Mouse (Mus musculus): ENCODE data around the gene Ptprm. TPM values are rescaled to one million over a fixed set of nuclear protein-coding genes. Genes with fewer than 3 reads are reported as not detected.

Gene Ptprm
- polyA plus RNA-seq, 1 experiment from 2014 or later = 5.4 TPM

DNA sequence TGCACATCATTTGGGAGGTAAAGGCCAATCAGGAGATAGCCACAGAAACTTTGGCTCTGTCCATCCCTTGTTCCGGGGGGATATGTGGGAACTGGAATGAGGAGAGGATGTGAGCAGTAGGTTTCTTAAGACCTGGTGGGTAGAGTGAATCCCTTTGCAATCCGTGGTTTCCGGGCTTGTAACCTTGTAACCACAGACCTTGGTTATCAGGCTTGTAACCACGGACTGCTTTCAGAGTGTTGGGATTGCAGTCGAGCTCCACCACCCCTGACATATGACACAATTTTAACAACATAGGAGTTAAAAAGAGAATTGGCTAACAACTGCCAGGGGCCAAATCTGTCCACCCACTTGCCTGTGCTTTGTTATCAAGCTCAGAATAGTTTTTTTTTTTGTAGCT lies 270.2 kb downstream of the Ptprm start:
- H3K27ac ChIP-seq (ENCODE audit: low read depth, low read length) = no peak overlapping the region
- H3K27me3 ChIP-seq (replicated peaks; ENCODE audit: control insufficient read depth, insufficient read depth, low read length) = no peaks in the 10 kb centered on the region
- H3K4me1 ChIP-seq (replicated peaks; ENCODE audit: control insufficient read depth, insufficient read depth, low read length) = no peaks in the 10 kb centered on the region
- no peak overlapping the region for H3K4me3 ChIP-seq (ENCODE audit: low read depth, low read length)
- ATAC-seq = no peak
- no peak for TF ChIP-seq CTCF (IDR thresholded peaks at IDR 0.05; ENCODE audit: low read depth)
- H3K36me3 ChIP-seq (ENCODE audit: control insufficient read depth, insufficient read depth) = no peaks in the 10 kb centered on the region
- H3K9ac ChIP-seq (ENCODE audit: low read depth, low read length) = no peak overlapping the region
- H3K9me3 ChIP-seq (ENCODE audit: control insufficient read depth) = no peaks in the 10 kb centered on the region
- H3K4me2 ChIP-seq (replicated peaks; ENCODE audit: low read depth) = no peak overlapping the region
- 80% methylated on average over 5 of the region's 5 CpGs for WGBS

DNA sequence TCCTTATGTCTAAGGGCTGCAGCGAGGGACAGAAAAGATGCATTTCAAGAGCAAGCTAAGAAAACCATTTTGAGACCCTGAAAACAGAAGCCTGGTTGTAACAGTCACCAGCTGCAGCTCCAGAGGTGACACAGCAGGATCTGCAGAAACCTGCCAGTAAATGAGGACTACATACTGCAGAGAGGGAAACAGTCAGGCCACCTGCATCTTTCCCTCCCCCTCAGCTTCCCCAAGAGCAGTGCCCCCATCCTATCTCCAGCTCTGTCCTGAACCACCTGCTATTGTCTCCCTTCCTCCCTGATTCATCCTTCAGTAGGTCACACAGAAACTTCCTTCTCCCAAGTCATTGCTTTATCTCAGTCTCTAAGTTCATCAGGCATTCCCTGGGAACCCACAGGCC lies 274.7 kb downstream of the Ptprm start:
- H3K4me3 ChIP-seq (ENCODE audit: low read depth, low read length) = no peak overlapping the region
- no peaks in the 10 kb centered on the region for H3K36me3 ChIP-seq (ENCODE audit: control insufficient read depth, insufficient read depth)
- no peak overlapping the region for H3K27ac ChIP-seq (ENCODE audit: low read depth, low read length)
- WGBS = 96% methylated on average over 1 of the region's 1 CpGs
- no peaks in the 10 kb centered on the region for H3K27me3 ChIP-seq (replicated peaks; ENCODE audit: control insufficient read depth, insufficient read depth, low read length)
- no peak for TF ChIP-seq CTCF (IDR thresholded peaks at IDR 0.05; ENCODE audit: low read depth)
- ATAC-seq = no peak
- H3K9ac ChIP-seq (ENCODE audit: low read depth, low read length) = no peak overlapping the region
- H3K4me1 ChIP-seq (replicated peaks; ENCODE audit: control insufficient read depth, insufficient read depth, low read length) = no peaks in the 10 kb centered on the region
- no peaks in the 10 kb centered on the region for H3K9me3 ChIP-seq (ENCODE audit: control insufficient read depth)
- H3K4me2 ChIP-seq (replicated peaks; ENCODE audit: low read depth) = no peak overlapping the region

DNA sequence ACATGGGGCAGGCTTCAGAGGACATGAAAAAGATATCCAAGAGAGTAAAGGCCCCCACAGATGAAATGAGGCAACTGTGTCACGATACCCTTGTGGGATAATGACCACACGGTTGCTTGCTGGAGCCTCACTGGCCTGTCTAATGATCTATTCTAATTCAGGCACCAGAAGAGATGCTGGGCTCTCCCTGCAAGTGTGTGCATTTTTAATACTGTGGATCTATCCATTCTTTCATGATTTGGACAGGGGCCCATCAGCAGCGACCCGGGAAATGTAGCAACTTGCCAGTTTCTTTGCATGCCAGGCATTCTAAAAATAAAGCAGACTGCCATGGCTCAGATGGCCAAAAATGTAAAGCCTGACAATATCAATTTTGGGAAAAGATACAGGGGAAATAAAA lies 280.7 kb downstream of the Ptprm start:
- no peaks in the 10 kb centered on the region for H3K9me3 ChIP-seq (ENCODE audit: control insufficient read depth)
- WGBS = 54% methylated on average over 4 of the region's 4 CpGs
- no peak overlapping the region for H3K4me3 ChIP-seq (ENCODE audit: low read depth, low read length)
- no peak for ATAC-seq
- no peak overlapping the region for H3K27ac ChIP-seq (ENCODE audit: low read depth, low read length)
- TF ChIP-seq CTCF (IDR thresholded peaks at IDR 0.05; ENCODE audit: low read depth) = no peak
- H3K36me3 ChIP-seq (ENCODE audit: control insufficient read depth, insufficient read depth) = no peaks in the 10 kb centered on the region
- H3K4me1 ChIP-seq (replicated peaks; ENCODE audit: control insufficient read depth, insufficient read depth, low read length) = no peaks in the 10 kb centered on the region
- H3K4me2 ChIP-seq (replicated peaks; ENCODE audit: low read depth) = no peak overlapping the region
- no peaks in the 10 kb centered on the region for H3K27me3 ChIP-seq (replicated peaks; ENCODE audit: control insufficient read depth, insufficient read depth, low read length)
- H3K9ac ChIP-seq (ENCODE audit: low read depth, low read length) = no peak overlapping the region

DNA sequence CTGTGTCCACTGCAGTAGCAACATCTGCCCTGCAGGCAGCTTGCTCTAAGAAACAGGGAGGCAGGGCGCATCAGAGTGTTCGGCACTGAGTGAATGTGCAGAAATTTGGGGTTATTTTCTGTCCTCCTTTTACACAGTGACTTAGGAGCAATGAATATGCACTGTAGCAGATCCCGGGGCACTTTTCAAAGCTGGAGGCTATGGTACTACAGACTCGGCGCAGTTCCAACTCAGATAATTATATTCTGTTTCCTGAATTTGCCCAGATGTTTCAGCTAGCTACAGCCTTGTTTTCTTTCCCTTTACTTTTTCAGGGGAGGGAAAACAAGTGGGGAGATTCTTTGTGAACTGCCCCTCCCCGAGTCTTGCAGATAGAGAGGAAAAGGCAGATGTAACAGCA lies 281.1 kb downstream of the Ptprm start:
- ATAC-seq = no peak
- Histone ChIP-seq H3K36me3 (ENCODE audit: control insufficient read depth, insufficient read depth) (no peaks in the 10 kb centered on the region), H3K27me3 (replicated peaks; ENCODE audit: control insufficient read depth, insufficient read depth, low read length) (no peaks in the 10 kb centered on the region), H3K4me2 (replicated peaks; ENCODE audit: low read depth) (no peak overlapping the region), H3K9me3 (ENCODE audit: control insufficient read depth) (no peaks in the 10 kb centered on the region), H3K4me1 (replicated peaks; ENCODE audit: control insufficient read depth, insufficient read depth, low read length) (no peaks in the 10 kb centered on the region), H3K27ac (ENCODE audit: low read depth, low read length) (no peak overlapping the region), H3K4me3 (ENCODE audit: low read depth, low read length) (no peak overlapping the region), H3K9ac (ENCODE audit: low read depth, low read length) (no peak overlapping the region)
- WGBS = 74% methylated on average over 6 of the region's 6 CpGs
- no peak for TF ChIP-seq CTCF (IDR thresholded peaks at IDR 0.05; ENCODE audit: low read depth)

DNA sequence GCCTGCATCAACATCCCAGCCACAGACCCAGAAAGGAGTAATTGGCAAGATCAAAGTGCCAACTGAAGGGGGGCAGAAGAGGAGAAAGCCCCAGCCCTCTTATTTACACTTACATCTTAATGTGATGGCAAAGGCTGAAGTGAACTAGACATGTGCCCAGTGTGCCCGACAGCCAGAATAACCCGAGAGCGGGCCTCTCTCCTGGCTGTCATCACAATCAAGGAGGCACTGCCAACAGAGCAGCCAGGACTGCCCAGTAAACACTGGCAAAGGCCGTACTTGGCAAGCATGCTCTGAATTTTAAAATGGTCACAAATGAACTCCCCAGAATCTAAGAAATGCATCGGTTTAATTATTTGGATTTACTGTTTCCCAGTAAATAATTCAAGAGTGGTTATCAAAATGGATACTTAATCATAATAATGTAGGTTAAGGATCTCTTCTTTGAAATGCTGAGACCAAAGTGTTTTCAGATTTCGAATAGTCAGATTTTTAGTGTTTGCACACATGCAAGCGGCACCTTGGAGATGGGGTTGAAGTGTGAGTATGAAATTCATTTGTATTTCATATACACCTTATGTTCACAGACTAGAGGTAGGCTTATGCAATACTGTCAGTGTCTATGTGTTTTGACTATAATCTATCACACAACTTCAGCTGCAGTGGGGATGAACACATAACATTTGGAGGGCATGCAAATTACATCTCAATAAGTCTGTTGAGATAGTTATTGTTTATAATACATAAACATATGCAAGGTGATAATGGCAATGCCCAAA lies 282.8 kb downstream of the Ptprm start:
- no peaks in the 10 kb centered on the region for H3K4me1 ChIP-seq (replicated peaks; ENCODE audit: control insufficient read depth, insufficient read depth, low read length)
- 83% methylated on average over 7 of the region's 7 CpGs for WGBS
- no peak overlapping the region for H3K4me2 ChIP-seq (replicated peaks; ENCODE audit: low read depth)
- H3K27ac ChIP-seq (ENCODE audit: low read depth, low read length) = no peak overlapping the region
- no peak for TF ChIP-seq CTCF (IDR thresholded peaks at IDR 0.05; ENCODE audit: low read depth)
- H3K27me3 ChIP-seq (replicated peaks; ENCODE audit: control insufficient read depth, insufficient read depth, low read length) = no peaks in the 10 kb centered on the region
- H3K4me3 ChIP-seq (ENCODE audit: low read depth, low read length) = no peak overlapping the region
- no peak overlapping the region for H3K9ac ChIP-seq (ENCODE audit: low read depth, low read length)
- ATAC-seq = no peak
- H3K36me3 ChIP-seq (ENCODE audit: control insufficient read depth, insufficient read depth) = no peaks in the 10 kb centered on the region
- no peaks in the 10 kb centered on the region for H3K9me3 ChIP-seq (ENCODE audit: control insufficient read depth)

DNA sequence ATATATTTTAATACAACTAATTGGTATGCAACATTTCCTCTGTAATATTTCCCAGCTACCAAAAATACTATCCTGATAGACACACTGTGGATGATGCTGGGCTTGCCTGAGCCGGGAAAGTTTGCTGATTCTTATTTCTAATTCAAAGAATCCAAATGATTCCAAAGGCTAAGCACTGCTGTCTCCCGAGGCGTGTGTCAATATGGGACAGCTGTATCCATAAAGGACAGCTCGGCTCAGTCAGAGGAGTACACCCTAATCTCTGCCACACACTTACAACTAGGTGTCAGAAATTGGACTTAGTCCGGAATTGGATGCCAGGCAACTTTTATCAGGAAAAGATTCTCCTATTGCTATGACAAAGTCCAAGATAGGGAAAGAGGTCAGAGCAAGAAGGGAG lies 290.6 kb downstream of the Ptprm start:
- Histone ChIP-seq H3K4me3 (ENCODE audit: low read depth, low read length) (no peak overlapping the region), H3K27me3 (replicated peaks; ENCODE audit: control insufficient read depth, insufficient read depth, low read length) (no peaks in the 10 kb centered on the region), H3K27ac (ENCODE audit: low read depth, low read length) (no peak overlapping the region), H3K9me3 (ENCODE audit: control insufficient read depth) (no peaks in the 10 kb centered on the region), H3K9ac (ENCODE audit: low read depth, low read length) (no peak overlapping the region), H3K4me1 (replicated peaks; ENCODE audit: control insufficient read depth, insufficient read depth, low read length) (no peaks in the 10 kb centered on the region), H3K4me2 (replicated peaks; ENCODE audit: low read depth) (no peak overlapping the region), H3K36me3 (ENCODE audit: control insufficient read depth, insufficient read depth) (no peaks in the 10 kb centered on the region)
- WGBS = 55% methylated on average over 5 of the region's 5 CpGs
- ATAC-seq = no peak
- TF ChIP-seq CTCF (IDR thresholded peaks at IDR 0.05; ENCODE audit: low read depth) = no peak
